Mouse (Mus musculus) lung, adult 10 weeks (tissue): ENCODE measurements around the gene Gk2. TPM values are rescaled to one million over a fixed set of nuclear protein-coding genes. Genes with fewer than 3 reads are reported as not detected.

Source experiments
- polyA plus RNA-seq: library from polyadenylated mRNA; stranded (reverse); fragments of 350-450 nt; fragmentation: Illumina TruSeq; extraction: RNeasy Lipid Tissue Mini Kit (QIAGEN cat#74804); gene quantifications from one replicate; pipeline ENCODE4 v1.2.3, GENCODE M21; 2014; ENCODE audit warnings: low read depth, low replicate concordance; ENCODE audit not compliant: insufficient read depth

The Gk2 gene
- polyA plus RNA-seq: not detected

GRCm38 (mm10) chr5:97456816-97457215 is at the start of gene Gk2:
Gene Gk2 (minus strand): TSS chr5:97457021.

Other genes with a start within 250 kb of the Gk2 start
- gene Naa11, start 64.6 kb downstream of the Gk2 start, polyA plus RNA-seq: not detected